Mouse (Mus musculus): ENCODE data around the gene Atg9b.

DNA sequence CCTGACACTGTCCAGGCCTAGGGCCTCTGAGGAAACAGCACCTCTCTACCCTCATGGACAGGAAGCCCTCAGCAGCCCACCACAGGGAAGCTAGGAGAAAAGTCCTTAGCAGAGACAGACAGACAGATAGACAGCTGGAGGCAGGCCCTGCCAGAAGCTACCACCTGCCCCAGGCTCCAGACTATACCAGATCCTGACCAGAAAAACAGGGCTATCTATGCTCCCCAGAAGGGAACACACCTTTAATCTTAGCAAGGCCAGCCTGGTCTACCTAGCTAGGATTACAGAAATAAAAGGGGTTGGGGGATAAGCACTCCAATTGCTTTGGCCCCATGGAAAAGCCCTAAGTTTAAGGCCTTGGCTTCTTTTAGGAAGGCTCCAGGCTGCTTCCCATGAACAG is 48.6 kb downstream of the Atg9b start:
- TF ChIP-seq CTCF (IDR thresholded peaks at IDR 0.05; ENCODE audit: low read depth, low read length) (no peak), POLR2A (IDR thresholded peaks at IDR 0.05; ENCODE audit: extremely low read depth, insufficient read depth, low read length) (no peak)
